Mouse (Mus musculus) liver, embryonic 14.5 days (tissue): ENCODE results near the gene Tpst2. TPM values are rescaled to one million over a fixed set of nuclear protein-coding genes. Genes with fewer than 3 reads are reported as not detected.

ENCODE experiments used
- ATAC-seq: fragments of 200-750 bp; cut with Nextera tagmentation; 2 replicates; pipeline ENCODE4 v1.8.0; 2017; ENCODE audit warnings: moderate number of reproducible peaks, mild to moderate bottlenecking, moderate library complexity; ENCODE audit not compliant: insufficient read depth
- DNase-seq, 3 experiments: peaks; one replicate each; pipeline ENCODE4 v3.0.0-alpha.2; 2012 to 2013; ENCODE audit warnings: low read depth in 3 of 3, low spot score in 3 of 3
- H3K27ac ChIP-seq: fragments of 300-500 bp; sonication (generic); 2 replicates; pipeline ENCODE4 v1.5.1; 2014; ENCODE audit warnings: moderate library complexity, mild to moderate bottlenecking, control low read depth, inconsistent platforms
- H3K27me3 ChIP-seq: fragments of 300-500 bp; sonication (generic); 2 replicates; pipeline ENCODE4 v1.6.1; 2014; ENCODE audit warnings: mild to moderate bottlenecking, low read length, moderate library complexity; ENCODE audit not compliant: control insufficient read depth, insufficient read depth
- H3K36me3 ChIP-seq: fragments of 300-500 bp; sonication (generic); replicated peaks from 2 replicates; pipeline ENCODE4 v1.6.1; 2014; ENCODE audit warnings: low read depth; ENCODE audit not compliant: control insufficient read depth, insufficient read depth
- H3K4me1 ChIP-seq, 2 experiments: fragments of 200-500 bp in 1 of 2; fragments of 300-500 bp in 1 of 2; sonication (generic) in 1 of 2; replicated peaks; 2 replicates each; pipeline ENCODE4 v1.6.1; 2012 to 2014; ENCODE audit warnings: antibody characterized with exemption in 1 of 2, inconsistent platforms in 1 of 2, low read length in 1 of 2; ENCODE audit not compliant: control insufficient read depth in 2 of 2, insufficient read depth in 2 of 2
- H3K4me2 ChIP-seq: fragments of 300-500 bp; sonication (generic); 2 replicates; pipeline ENCODE4 v1.6.1; 2014; ENCODE audit warnings: low read depth, mild to moderate bottlenecking, control low read depth, moderate library complexity
- H3K4me3 ChIP-seq, 2 experiments: fragments of 200-500 bp in 1 of 2; fragments of 300-500 bp in 1 of 2; sonication (generic) in 1 of 2; 2 replicates each; pipeline ENCODE4 v1.5.1; 2012 to 2014; ENCODE audit warnings: low read depth in 2 of 2, low read length in 2 of 2, mild to moderate bottlenecking in 2 of 2, control low read depth in 1 of 2, inconsistent platforms in 1 of 2, moderate library complexity in 1 of 2; ENCODE audit not compliant: insufficient read depth in 1 of 2
- H3K9ac ChIP-seq: fragments of 300-500 bp; sonication (generic); replicated peaks from 2 replicates; pipeline ENCODE4 v1.6.1; 2014; ENCODE audit warnings: mild to moderate bottlenecking, control low read depth, moderate library complexity
- H3K9me3 ChIP-seq: fragments of 300-500 bp; sonication (generic); 2 replicates; pipeline ENCODE4 v1.6.1; 2016; ENCODE audit warnings: low read length, mixed read lengths; ENCODE audit not compliant: control insufficient read depth
- CTCF ChIP-seq: IDR thresholded peaks from 2 replicates; pipeline ENCODE4 v1.5.1; 2016; ENCODE audit warnings: antibody characterized with exemption, low read depth, control low read depth
- EP300 ChIP-seq: IDR thresholded peaks from 2 replicates; pipeline ENCODE4 v1.6.1; 2016; ENCODE audit warnings: antibody characterized with exemption, low read depth
- WGBS: fragments of 180-500 bp; shearing (Covaris S2); extraction: QIAGEN DNeasy Blood & Tissue Kit; methylation state at CpG from one replicate; pipeline ENCODE4 v1.1.7; 2014; ENCODE audit not compliant: insufficient replicate concordance; 5-methylcytosine and 5-hydroxymethylcytosine counted together
- polyA plus RNA-seq, 2 experiments: library from polyadenylated mRNA; depleted of rRNA in 1 of 2; stranded (reverse) in 1 of 2; unstranded in 1 of 2; fragments of >200 nt; fragmentation: Nextera tagmentation in 1 of 2; extraction: Ambion mirVana in 1 of 2; gene quantifications; 2 replicates each; pipeline versions ENCODE4 v1.2.1 to v1.2.3; 2012 to 2014

The Tpst2 gene
- polyA plus RNA-seq, 2 experiments: 17.2 to 30.9 TPM

- H3K27ac ChIP-seq: peak within 1 kb of the TSS; percentile 54
- peak within 1 kb of the TSS; percentile 97 to 98 for H3K4me3 ChIP-seq
- H3K27me3 ChIP-seq: no peaks in the 10 kb centered on the region
- TF ChIP-seq EP300: no peak
- TF ChIP-seq CTCF: no peak
- H3K9ac ChIP-seq: peak within 1 kb of the TSS; percentile 85
- peaks cover 5 to 28% of the 10 kb centered on the region in 2 experiments for H3K4me1 ChIP-seq
- ATAC-seq (peak; percentile 78), DNase-seq (peak in 2 of 3 experiments; percentile 61 to 71)
- peak within 1 kb of the TSS; percentile 87 for H3K4me2 ChIP-seq
- WGBS: 1% methylated on average over 64 of the region's 64 CpGs
- H3K9me3 ChIP-seq: no peaks in the 10 kb centered on the region
- peaks cover 11% of the 10 kb centered on the region for H3K36me3 ChIP-seq
Measured at GRCm38 (mm10) chr5:112342463-112343204, 66.1 kb downstream of the Tpst2 start, which contains the start of the genes Srrd and Hps4. Gene Srrd (minus strand): TSS chr5:112343040. Gene Hps4 (plus strand): TSS chr5:112343083.

GRCm38 (mm10) chr5:112343205-112343595, 66.7 kb downstream of the Tpst2 start:
- H3K27ac ChIP-seq: peak overlapping the region; percentile 54
- H3K9ac ChIP-seq: peak overlapping the region; percentile 85
- peak; percentile 72 for ATAC-seq
- DNase-seq: peak in 1 of 3 experiments; percentile 66
- no peaks in the 10 kb centered on the region for H3K27me3 ChIP-seq
- WGBS: under 1% methylated on average over 24 of the region's 24 CpGs
- H3K4me3 ChIP-seq: peak overlapping the region; percentile 97 to 98
- H3K4me1 ChIP-seq: peaks cover 5 to 28% of the 10 kb centered on the region in 2 experiments
- peak overlapping the region; percentile 87 for H3K4me2 ChIP-seq
- no peaks in the 10 kb centered on the region for H3K9me3 ChIP-seq
- TF ChIP-seq CTCF (no peak), EP300 (no peak)
- peaks cover 6% of the 10 kb centered on the region for H3K36me3 ChIP-seq

GRCm38 (mm10) chr5:112344092-112344960, 67.8 kb downstream of the Tpst2 start:
- DNase-seq (no peak), ATAC-seq (no peak)
- Histone ChIP-seq H3K27ac (peak overlapping the region; percentile 12; the same call in 1 of the 2 replicates), H3K4me2 (peak overlapping the region; percentile 87), H3K4me1 (peaks cover 5 to 28% of the 10 kb centered on the region in 2 experiments), H3K9ac (no peak overlapping the region), H3K27me3 (no peaks in the 10 kb centered on the region), H3K4me3 (no peak overlapping the region), H3K36me3 (no peaks in the 10 kb centered on the region), H3K9me3 (no peaks in the 10 kb centered on the region)
- no peak for TF ChIP-seq CTCF
- TF ChIP-seq EP300: no peak
- WGBS: 71% methylated on average over 6 of the region's 6 CpGs

GRCm38 (mm10) chr5:112346211-112346965, 69.9 kb downstream of the Tpst2 start:
- H3K9ac ChIP-seq: no peak overlapping the region; the same call in 1 of the 2 replicates
- WGBS: 50% methylated on average over 16 of the region's 16 CpGs
- no peak overlapping the region for H3K4me2 ChIP-seq

More at GRCm38 (mm10) chr5:112346211-112346965, 69.9 kb downstream of the Tpst2 start:
- no peak overlapping the region for H3K27ac ChIP-seq
- no peaks in the 10 kb centered on the region for H3K9me3 ChIP-seq
- H3K27me3 ChIP-seq: no peaks in the 10 kb centered on the region
- peaks cover 5 to 28% of the 10 kb centered on the region in 2 experiments for H3K4me1 ChIP-seq
- no peak for DNase-seq
- TF ChIP-seq EP300 (no peak), CTCF (0 out of 2 replicates have a peak, but pooled peaks have one; percentile 7)
- H3K4me3 ChIP-seq: no peak overlapping the region
- ATAC-seq: no peak
- no peaks in the 10 kb centered on the region; the same call in 1 of the 2 replicates for H3K36me3 ChIP-seq
